Mouse (Mus musculus) spleen, postnatal 14 days (tissue): Measurements from ENCODE around the gene Mettl7b.
A peak's percentile ranks its signal among the peaks of the same experiment; 100 is the strongest.
"Not testable (repeated sequence)": the region's sequence is repeated elsewhere in the genome, so short reads cannot be mapped to it uniquely, and the experiment has no call there.

Source experiments
- DNase-seq, 2 experiments: peaks; one replicate each; pipeline ENCODE4 v3.0.0; 2021 to 2022; ENCODE audit warnings: low spot score in 2 of 2

Gene Mettl7b

GRCm38 (mm10) chr10:128960590-128961584, at the start of gene Mettl7b:
Gene Mettl7b, minus strand, starts transcription at chr10:128960988.
- DNase-seq: no peak

- DNase-seq: no peak
These were observed 49.6 kb upstream of the Mettl7b start, which contains the start of gene Olfr763 for GRCm38 (mm10) chr10:129010288-129010841. Gene Olfr763, plus strand, starts transcription at chr10:129010791.

- DNase-seq: no peak
These were observed 43.5 kb upstream of the Mettl7b start for GRCm38 (mm10) chr10:129004032-129004920.

- no peak for DNase-seq
These were observed 35.8 kb upstream of the Mettl7b start for GRCm38 (mm10) chr10:128996523-128997040.

GRCm38 (mm10) chr10:128995796-128996195, 35.0 kb upstream of the Mettl7b start:
- no peak for DNase-seq

GRCm38 (mm10) chr10:128990994-128991393, 30.2 kb upstream of the Mettl7b start:
- DNase-seq: no peak

- not testable (repeated sequence) for DNase-seq
These were observed 29.5 kb upstream of the Mettl7b start for GRCm38 (mm10) chr10:128990129-128990850.

GRCm38 (mm10) chr10:128989131-128989530, 28.3 kb upstream of the Mettl7b start, which contains the start of gene Olfr9:
Gene Olfr9, plus strand, starts transcription at chr10:128989431.
- not testable (repeated sequence) for DNase-seq

- no peak for DNase-seq
These were observed 20.0 kb upstream of the Mettl7b start for GRCm38 (mm10) chr10:128980644-128981365.

GRCm38 (mm10) chr10:128977522-128978114, 16.8 kb upstream of the Mettl7b start:
- peak in 1 of 2 experiments; percentile 8 for DNase-seq

GRCm38 (mm10) chr10:128976395-128976794, 15.6 kb upstream of the Mettl7b start:
- DNase-seq: no peak

GRCm38 (mm10) chr10:128972841-128973240, 12.1 kb upstream of the Mettl7b start:
- no peak for DNase-seq

- no peak for DNase-seq
These were observed 10.0 kb upstream of the Mettl7b start for GRCm38 (mm10) chr10:128970740-128971250.

GRCm38 (mm10) chr10:128968341-128968749, 7.6 kb upstream of the Mettl7b start:
- DNase-seq: no peak

- no peak for DNase-seq
These were observed 5.1 kb upstream of the Mettl7b start for GRCm38 (mm10) chr10:128965871-128966270.

GRCm38 (mm10) chr10:128964961-128965360, 4.2 kb upstream of the Mettl7b start:
- DNase-seq: no peak

GRCm38 (mm10) chr10:128960142-128960541, 646 bp downstream of the Mettl7b start:
- no peak for DNase-seq

- DNase-seq: no peak
These were observed 2.4 kb downstream of the Mettl7b start for GRCm38 (mm10) chr10:128958340-128958739.

GRCm38 (mm10) chr10:128950208-128950887, 10.4 kb downstream of the Mettl7b start:
- no peak for DNase-seq
